Mouse (Mus musculus) right cerebral cortex, postnatal 14 days (tissue): ENCODE results near the gene Pign.
A peak's percentile ranks its signal among the peaks of the same experiment; 100 is the strongest.

Experiments used
- DNase-seq: peaks from one replicate; pipeline ENCODE4 v3.0.0; 2022

Gene Pign

DNA sequence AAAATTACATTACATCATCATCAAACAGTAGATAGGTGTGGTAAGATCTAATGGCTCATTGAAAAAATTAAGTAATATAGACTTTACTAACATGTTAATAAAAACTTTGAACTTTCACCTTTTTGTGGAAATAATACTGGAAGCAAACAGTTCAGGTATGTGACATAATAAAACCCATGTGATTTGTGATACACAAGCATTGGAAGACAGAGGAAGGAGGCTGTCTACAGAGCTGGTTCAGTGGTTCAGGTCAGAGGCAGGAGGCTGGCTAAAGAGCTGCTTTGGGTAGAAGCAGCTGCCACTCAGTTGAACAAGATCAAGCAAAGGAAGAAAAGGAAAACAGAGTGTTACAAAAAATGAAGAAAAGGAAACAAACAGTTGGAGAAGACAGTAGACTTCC lies 107.4 kb downstream of the Pign start:
- DNase-seq, result no peak

DNA sequence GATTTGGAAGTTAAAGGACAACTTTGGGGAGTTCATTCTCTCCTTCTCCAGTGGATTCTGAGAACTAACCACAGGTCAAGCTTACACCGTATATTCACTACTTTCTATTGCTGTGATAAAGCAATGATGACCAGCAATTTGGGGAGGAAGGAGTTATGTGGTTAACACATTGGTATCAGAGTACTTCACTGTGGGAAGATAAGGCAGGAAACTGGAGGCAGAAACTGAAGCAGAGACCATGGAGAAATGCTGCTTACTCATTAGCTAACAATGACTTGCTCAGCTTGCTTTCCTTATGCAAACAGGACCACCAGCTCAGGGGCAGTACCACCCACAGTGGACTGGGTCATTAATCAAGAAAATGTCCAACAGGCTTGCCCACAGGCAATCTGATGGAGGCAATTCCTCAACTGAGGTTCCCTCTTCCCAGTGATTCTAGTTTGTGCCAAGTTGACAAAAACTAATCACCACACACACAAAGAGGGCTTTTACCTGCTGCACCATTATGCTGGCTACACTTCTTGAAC lies 108.2 kb downstream of the Pign start:
- no peak for DNase-seq

DNA sequence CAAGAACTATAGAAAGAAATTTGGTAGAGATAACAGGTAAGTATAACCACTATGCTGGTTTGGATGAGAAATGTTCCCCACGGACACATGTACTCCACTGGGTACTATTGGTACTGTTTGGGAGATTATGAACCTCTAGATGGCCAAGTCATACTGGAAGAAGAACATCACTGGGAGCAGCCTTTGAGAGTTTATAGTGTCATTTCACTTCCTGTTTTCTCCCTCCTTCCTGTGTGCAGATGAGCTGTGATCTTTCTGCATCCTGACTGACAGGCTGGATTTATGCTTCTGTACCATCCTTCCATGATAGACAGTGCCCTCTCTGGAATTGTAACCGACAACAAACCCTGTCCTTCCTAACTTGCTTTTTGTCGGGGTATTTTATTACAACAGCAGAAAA lies 110.3 kb downstream of the Pign start:
- DNase-seq, result no peak

- no peak for DNase-seq
Observed at GRCm38 (mm10) chr1:105550163-105550562, 113.3 kb downstream of the Pign start.

DNA sequence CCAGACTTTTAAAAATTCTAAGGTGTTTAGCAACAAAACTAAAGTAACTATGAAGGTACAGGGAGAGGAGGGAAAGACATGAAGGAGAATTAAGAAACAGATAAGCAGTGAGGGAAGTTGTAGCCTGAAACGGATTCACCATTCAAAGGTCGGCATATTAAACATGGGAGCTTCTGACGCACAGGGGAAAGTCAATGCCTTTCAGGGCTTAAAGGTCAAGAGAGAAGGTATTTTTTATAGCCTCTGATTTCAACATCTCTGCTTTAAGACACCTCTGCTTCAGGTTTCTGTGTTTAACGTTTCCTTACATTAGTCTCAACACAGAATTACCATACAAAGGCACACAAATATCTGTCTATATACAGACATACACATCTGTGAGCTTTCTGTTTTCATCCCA lies 113.8 kb downstream of the Pign start:
- DNase-seq, result no peak

- DNase-seq, result no peak
Observed at GRCm38 (mm10) chr1:105543051-105543450, 120.4 kb downstream of the Pign start.

GRCm38 (mm10) chr1:105523768-105524167 lies 139.7 kb downstream of the Pign start:
- DNase-seq, result no peak

- no peak for DNase-seq
Observed at GRCm38 (mm10) chr1:105522321-105522720, 141.2 kb downstream of the Pign start.

DNA sequence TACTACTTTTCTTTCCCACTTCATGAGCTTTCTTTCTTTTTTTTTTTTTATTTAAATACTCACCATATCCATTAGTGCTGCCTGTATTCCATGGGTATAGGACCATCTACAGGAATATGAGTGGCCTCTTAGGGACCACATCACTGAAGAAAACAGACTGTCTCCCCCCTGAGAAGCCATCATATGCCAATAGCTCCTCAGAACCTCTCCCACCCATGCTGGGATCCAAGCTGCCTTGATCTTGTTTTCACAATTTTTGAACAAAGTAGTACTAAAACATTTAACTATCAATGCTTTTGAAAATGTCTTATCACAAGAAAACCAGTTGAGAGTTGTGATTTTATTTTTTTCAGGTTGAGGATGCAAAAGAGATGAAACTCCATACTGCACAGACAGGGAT lies 145.4 kb downstream of the Pign start:
- DNase-seq, result no peak

DNA sequence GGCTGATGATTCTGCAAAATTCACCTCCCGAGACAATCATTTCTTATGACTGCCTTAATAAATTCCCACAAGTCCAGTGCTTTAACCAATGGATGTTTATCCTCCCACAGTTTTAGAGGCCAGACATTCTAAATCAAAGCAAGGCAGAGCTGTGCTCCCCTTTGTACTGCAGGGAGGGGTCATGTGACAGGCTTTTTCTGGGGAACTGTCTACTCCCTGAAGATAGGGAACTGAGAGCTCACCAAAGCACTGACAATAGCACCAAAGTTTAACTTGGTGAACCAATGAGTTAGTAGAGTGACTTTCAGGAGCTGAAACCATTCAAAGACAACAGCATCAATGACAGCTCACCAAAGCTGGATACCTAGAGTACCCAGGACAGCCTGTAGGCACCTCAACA lies 156.4 kb downstream of the Pign start:
- DNase-seq, result no peak

DNA sequence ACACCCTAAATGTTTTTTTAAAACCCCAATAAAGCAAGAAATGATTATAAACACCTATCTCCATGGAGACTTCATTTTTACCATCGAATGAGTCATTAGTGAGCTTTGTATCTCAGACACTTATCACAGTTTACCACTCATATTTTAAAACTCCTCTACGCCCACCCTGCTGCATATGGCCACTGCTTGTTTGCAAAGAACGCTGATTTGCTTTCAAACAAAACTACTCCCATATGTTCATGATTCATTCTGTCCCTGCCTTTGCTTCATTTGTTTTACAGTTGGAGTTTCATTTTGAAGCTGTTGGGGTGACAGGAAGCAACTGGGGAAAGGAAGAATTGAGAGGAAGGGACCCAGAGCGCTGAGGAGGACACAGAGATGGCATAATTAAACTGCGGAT lies 170.9 kb downstream of the Pign start:
- peak; percentile 12 for DNase-seq

DNA sequence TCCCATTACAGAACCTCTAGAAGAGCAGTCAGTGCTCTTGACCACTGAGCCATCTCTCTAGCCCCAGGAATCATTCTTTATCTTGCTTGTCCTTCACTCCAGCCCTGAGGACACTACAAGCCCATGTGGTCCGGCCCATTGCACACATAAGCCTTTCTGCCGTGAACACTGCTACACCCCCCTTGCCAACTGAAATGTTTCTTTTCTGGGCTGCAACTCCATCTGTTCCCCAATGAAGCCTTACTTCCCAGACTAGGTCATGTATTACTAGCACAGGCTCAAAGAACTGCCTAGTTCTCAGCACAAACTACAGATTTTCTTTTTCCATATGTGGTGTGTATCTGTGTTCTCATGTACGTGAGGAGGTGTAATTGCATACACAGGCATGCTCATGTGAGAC lies 174.0 kb downstream of the Pign start:
- no peak for DNase-seq

GRCm38 (mm10) chr1:105487037-105487436 lies 176.4 kb downstream of the Pign start:
- no peak for DNase-seq
